Mouse (Mus musculus) spleen, postnatal 14 days (tissue): ENCODE data around the gene Plch2.

Experiments
- DNase-seq, 2 experiments: peaks; one replicate each; pipeline ENCODE4 v3.0.0; 2021 to 2022; ENCODE audit warnings: low spot score in 2 of 2

Plch2 gene

DNA sequence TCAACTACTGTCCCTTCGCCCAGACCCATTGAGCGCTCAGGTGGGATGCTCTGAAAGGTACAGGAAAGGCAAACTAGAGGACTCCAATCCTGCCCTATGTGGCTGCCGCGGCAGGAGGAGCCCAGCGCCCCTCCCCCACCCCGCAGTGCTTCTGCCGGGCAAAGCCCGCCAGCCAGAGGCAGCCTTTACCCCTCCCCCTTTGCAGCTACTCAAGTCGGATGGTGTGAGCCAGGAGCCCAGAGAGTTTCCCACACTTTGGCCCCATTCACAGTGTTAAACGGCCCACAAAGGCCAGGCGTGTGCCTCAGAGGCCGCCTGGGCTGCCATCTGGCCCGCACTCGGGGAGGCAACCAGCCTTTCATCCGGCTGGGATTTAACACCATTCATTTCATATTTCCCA lies 98.4 kb downstream of the Plch2 start:
- no peak for DNase-seq

DNA sequence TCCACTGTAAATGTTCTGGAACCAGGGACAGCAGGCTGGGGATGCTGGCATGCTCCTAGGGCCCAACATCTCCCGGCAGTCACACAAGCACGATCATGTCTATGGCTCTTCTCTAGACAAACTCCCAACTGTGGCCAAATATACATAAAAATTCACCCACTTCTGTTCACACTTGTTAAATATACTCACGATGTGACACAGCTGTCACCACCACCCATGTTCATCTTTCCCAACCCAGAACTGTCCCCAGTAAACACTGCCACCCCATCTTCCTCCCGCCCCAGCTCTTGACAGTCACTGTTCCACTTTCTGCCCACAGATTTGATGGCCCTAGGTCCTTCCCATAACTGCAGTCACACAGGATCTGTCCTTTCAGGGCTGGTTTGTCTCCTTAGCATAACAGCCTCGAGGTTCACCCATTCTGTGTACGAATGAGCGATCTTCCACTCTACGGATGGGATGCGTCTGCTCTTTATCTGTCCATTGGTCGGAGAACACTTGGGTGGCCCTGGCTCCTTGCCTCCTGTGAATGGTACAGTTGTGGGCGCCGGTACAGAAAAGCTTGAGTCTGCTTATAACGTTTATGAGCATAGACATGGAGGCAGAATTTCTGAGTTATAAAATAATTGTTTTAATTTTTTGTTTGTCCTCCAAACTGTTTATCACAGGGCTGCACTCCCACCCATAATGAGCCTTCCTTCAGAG lies 99.1 kb downstream of the Plch2 start:
- no peak for DNase-seq

DNA sequence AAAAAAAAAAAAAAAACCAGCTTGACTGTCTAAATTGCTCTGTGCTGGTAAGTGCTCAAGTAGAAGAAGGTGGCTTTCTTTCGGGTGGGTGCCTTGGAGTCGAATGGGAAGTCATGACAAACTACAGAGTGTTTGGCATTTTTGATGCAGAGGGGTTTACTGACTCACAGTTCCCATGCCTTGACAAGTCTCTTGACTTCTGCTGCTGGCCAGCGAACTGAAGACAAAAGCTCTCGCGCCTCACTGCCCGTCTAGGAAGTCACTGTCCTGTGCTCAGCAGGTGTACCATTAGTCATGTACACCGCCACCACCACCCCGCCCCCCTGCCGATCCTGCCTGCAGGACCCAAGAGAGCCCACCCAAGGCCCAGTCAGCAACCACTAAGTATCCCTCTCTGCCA lies 100.0 kb downstream of the Plch2 start:
- no peak for DNase-seq

DNA sequence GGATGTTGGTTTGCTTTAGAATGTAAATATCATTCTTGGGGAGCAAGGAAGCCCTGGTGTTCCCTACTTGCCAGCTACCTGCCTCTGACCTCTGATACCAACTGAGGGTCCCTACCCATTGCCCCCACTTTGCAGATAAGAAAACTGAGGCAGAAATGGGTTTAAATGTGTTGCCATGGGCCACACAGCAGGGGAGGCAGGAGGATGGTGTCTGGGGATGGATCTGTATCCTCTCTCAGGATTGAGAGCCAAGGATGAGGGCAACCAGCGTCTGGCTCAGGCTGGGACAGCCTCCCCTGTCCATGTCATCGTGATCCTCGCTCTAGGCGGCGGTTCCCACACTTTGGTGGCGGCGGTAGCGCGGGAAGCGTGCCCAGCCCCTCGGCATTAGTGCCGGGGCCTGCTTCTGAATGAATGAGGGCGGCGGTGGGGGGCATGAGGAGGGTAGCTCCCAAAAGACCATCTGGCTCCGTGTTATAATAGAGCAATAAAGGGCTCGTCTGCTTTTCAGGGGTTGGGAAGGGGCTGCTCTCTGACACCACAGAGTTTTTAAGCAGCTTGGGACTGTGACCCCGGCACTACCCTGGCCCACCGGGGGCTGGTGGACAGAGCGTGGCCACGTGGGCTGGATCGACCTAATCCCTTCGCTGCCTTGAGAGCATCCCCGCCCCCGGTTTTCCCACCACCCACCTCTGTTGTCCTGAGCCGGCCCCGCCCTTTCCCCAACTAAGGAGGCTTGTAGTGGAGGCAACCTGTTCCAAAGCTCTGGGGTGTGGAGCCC lies 103.9 kb downstream of the Plch2 start:
- DNase-seq, result no peak

DNA sequence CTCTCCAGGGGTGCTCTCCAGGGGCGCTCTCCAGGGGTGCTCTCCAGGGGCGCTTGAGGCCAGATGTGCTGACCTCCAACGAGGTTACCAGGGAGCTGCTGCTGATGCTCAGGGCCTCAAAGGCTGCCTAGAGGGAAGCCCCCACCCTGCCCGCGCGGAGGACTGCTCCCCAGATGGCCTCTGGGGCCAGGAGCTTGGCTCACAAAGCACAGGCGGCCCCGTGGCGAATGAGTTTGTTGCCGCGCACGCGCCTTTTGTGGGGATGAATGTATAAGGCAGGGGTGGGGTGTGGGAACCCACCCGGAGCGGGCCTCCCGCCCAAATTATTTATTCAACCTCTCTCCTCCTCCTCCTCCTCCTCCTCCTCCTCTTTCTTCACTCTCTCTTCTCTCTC lies 107.0 kb downstream of the Plch2 start:
- no peak for DNase-seq

DNA sequence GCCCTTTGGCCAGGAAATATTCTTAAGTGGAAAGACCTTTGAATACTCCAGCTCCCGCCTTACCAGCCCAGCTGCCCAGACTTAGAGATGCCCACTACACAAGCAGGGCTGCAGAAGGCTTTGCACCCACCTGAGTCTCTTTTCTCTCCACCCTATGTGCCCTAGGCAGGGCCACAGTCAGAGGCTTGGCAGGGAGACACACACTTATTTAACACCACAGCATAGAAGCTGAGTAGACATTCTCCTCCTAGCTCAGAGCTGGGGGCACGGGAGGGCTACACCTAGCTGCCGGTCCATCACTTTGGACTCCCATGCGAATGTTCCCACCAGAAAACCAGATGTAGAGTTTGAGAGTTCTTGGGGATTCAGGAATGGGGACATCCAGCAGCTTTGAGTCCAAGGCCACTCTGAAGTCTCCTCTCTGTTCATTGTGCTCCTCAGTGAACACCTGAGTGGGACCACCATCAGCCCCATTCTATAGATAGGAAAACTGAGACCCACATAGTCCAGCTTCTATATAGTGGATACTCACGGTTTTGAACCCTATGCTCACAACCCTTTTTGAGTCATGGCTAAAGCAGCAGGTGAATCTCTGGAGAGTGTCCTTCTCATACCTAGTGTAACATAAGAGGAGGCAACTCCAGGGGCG lies 107.5 kb downstream of the Plch2 start:
- DNase-seq, result no peak

DNA sequence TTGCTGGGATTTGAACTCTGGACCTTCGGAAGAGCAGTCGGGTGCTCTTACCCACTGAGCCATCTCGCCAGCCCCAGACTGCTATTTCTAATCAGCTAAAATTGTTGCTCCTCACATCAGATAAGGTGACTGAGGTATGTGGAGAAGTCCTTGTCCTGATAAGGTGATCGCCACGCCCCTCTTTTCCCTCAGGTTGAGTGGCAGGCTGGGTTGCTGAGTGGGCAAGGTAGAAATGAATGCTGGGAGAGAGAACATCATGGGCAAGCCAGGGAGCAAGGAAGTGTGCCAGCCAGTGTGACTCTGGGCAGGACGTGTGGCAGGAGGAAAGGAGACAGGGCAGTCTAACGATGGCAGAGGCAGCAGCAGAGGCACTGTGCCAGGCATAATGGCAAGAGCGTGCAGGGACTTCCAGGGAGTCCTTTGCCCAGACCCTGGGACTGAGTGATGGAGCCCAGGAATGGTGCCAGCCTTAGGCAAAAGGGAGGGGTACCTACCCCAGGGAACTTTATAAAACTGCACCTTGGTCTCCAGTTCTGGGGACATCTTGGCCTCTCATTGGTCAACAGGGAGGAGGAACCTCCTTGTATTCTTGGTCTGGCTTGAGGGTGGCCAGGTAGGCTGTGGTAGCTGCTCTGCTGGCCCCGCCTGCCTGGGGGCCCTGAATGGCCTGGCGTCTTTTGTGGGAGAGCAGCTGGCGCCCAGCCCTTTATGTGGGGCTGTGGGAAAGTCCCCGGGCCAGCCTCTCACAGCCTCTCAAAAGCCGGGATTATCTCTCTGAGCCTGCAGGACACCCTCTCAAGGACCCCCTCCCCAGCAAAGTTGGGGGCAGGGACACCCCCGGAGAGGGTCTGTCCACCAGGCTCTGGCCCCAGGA lies 108.3 kb downstream of the Plch2 start:
- no peak for DNase-seq

DNA sequence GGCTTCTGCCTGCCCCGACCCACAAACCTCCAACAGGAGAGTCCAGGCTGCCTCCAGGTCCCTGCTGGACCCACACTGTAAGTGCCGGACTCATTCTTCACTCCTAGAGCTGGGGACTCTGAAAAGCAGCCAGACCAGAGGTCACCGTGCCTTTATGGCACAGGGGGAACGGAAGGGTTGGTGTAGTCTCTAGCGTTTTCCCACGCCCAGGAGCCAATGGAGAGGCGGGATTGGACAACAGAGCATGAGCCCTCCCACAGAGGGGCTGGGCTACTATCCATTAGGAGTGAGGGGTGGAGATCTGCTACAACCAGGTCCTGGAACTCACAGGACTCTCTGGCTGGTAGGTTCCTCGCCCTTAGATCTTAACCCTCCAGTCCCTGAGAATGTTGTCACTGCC lies 110.3 kb downstream of the Plch2 start:
- no peak for DNase-seq

DNA sequence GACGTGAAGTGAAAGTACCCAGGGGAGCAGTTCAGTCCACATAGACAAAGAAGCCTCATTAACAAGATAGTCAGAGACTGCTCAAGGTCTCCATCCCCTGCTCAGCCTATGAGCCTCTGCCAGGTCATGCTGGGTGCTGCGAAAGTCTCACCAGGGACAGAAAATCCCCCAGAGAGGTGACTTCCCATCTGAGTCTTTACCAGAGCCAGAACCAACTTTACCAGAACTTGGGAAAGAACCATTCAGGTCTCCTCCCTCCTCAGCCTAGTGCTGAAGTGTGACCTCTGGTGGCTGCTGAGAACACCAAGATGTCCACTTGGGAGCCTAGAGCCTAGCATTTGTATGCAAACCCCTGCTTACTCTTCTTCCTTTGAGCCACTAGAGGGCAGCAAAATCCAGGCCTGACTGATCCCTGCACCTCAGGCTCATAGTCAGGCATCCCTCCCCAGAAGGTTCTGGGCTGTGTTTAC lies 112.4 kb downstream of the Plch2 start:
- peak; percentile 60 to 73 for DNase-seq

DNA sequence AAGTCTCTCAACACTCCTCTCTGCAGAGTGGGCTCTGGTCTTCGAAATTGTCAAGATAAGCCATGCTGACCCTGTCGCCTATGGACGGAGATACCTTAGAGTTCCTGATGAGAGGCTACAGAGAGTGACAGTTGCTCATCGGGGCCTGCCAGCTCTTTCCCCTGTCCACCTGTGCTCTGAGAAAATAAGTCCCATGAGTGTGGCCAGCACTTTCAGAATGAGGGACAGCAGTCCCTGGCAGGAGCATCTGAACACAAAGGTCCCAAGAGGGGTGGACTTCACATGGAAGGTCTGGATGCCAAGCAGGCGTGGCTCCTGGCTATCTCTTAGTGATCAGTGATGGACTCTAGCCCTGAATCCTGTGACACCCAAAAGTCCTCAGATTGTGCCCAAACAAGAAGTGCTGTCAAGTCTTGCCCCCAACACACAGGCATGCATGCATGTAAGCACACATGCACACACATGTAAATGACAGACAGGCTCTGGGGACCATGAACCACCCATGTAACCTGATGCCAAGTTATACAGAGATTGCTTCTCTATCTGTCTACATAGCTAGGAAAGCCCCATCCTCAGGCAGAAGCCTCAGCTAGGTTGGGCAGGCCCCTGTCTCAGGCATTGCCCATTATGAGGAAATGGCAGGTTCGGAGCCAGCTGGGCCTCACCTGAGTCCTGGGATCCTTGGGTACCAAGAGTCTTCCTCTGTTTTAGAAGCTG lies 113.1 kb downstream of the Plch2 start:
- DNase-seq, result no peak

DNA sequence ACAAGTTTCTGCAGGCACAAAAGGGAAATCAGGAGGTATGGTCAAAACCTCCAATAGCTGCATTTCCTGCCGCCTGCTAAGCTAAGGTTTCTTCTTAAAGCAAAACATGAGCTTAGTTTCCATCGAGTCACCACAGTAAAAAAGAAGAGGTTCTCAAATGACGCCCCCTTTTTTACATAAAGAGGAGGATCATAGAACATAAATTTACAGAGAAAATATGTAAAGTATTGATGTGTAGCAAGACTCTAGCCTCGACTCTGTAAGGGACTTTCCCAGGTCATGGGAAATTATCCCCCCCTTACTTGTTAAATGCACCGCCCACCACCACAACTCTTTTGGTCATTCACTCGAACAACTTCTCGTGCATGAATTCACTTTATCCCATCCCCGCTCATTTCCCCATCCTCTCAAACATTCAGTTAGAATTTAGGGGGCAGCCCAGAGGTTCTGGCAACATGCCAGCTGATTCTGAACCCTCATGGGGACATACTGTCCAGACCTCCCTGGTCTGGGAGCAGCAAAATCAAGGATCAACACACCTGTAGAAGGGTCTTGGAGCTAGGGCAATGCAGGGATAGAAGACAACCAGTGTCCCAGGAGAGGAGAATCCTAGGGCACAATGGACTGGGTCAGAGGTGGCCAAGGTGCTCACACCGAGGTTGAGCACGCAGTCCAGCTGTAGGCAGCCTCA lies 113.8 kb downstream of the Plch2 start:
- no peak for DNase-seq

DNA sequence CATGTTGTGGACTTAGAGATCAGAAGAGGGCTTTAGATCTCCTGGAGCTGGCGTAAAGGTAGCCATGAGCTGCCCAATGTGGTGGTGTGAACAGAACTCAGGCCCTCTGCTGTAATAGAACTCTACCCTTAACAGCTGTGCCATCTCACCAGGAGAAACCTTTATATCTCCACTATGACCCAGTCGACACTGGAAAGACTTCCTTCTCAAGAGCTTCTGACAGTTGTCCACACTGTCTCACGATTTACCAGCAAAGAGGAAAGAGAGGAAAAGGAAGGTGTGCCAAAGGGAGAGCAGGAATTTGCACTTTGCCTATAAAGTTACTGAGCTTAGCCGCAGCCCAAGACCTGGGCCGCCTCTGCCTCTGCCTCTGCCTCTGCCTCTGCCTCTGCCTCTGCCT lies 114.8 kb downstream of the Plch2 start:
- no peak for DNase-seq

DNA sequence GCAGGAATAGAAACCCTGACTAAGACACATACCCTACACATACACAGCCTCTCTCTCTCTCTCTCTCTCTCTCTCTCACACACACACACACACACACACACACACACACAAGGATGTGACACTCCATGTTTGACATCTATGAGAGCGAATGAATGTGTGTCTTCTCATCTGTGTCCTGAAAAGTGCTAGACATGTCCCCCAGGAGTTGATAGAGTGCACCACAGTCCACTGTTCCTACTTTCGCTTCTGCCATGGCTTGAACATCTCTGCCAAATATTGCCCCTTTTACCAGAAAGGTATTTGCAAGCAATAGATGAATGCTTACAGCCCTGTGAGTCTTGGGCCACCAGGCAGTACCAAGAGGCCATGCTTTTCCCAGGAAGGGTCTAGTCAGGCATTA lies 116.4 kb downstream of the Plch2 start:
- no peak for DNase-seq

DNA sequence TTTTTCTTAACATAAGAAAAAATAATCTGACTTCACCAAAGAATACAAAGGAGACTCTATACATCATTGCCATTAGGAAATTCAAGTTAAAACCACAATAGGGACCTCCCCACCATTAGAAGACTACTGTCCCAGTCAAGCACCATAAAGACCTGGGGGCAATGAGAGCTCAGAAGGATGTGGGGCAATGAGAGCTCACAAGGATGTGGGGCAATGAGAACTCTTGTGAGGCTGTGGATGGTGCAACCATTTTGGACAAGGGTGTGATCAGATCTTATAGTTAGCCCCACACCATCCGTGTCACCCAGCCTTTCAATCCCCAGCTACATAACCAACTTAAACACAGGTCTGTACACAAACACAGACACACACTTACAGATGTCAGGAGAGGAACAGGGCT lies 118.8 kb downstream of the Plch2 start:
- no peak for DNase-seq

DNA sequence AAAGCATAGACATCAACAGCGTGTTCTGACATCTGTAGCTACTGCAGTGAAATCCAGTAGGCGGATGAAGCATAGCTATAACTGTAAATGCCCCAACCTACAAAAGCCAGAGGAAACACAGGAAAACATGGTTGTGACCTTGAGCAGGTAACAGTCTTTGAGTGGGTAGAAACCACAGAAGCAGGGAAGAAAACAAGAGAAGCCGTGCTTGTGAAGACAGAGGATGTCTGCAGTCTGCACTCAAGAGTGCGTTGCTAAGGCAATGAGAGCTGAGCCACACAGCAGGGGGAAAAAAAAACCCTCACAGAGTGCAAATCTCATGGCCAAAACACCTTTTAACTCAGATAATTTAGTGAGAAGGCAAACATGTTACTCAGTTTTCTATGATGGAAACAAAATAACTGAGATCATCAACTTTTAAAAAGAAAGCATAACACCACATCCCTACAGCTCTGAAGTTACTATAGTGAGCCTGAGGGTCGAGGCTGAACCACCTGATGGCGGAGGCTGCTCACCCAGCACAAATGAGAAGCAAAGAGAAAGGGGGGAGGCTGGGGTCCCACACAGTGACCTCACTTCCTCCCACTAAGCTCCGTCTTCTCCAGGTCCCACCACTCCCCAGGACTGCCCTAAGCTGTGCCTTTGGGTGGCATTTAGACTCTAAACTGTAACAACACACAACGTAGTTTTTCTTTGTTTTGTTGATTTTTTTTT lies 119.9 kb downstream of the Plch2 start:
- no peak for DNase-seq

DNA sequence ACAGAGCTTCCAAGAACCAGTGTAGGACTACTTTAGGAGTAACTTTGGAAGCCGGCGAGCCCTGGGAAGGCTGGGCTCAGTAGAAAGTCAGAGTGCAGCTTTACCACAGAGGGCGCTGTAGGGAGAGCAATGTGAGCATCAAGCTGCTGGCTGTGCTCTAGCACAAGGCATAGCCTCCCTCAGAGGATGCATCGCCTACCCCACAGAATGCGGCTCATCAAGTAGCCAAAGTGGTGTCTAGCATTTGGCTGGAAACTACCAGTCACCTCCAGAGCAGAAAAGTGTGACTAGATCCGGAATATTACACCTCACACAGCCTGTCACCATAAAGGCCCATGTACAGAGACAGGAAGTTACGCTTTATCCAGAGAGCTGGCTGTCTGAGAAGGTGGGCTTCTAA lies 120.8 kb downstream of the Plch2 start:
- DNase-seq, result no peak

DNA sequence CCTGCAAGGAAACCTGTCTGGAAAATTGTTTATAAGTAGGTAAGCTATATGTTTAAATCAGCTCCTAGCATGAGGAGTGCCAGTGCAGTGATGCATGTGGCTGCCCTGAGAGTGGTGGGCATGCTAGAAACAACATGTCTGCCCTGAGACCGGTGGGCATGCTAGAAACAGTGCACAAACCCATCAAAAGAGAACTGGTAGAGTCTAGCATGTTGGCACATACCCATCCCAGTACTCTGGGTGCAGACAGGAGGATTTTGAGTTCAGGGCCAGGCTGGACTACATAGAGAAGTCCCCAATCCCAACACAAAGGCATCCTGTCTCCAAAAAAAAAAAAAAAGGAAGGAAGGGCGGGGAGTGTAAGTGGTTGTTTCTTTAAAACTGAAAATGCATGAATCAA lies 121.8 kb downstream of the Plch2 start:
- no peak for DNase-seq

DNA sequence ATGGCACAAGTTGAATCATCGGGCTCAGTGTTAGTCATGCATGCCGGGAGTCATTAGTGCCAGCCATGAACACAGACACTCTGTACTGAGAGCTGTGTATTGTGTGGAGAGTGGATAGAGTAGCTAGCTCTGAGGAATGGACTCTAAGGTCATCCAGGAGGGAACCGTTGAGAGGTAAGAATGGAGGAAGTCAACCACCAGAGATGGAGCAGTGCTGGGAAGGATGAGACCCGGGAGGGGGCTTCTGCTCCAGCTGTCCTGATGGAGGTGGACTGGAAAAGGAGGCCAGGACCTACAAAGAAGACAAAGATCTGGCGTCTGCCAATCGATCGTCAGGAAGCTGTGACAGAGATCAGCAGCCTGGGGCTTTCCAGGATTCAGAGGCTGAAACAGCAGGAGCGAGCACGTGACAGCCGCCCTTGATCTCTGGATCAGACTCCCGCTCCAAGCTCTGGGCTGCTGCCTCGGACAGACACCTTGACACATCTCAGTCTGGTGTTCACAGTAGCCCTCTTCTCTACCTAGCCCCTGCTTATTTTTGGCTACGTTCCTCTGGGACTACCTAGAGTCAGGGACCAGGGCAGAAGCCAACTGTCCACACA lies 123.2 kb downstream of the Plch2 start:
- no peak for DNase-seq
